Mouse (Mus musculus) G1E (cell line): Measurements from ENCODE around the gene Gm28269. TPM values are rescaled to one million over a fixed set of nuclear protein-coding genes. Genes with fewer than 3 reads are reported as not detected.

ENCODE experiments used
- ATAC-seq: 2 replicates; pipeline ENCODE4 v1.8.0; 2016; ENCODE audit warnings: mild to moderate bottlenecking; ENCODE audit not compliant: insufficient number of reproducible peaks, poor library complexity, low FRiP score, severe bottlenecking; ENCODE audit errors: extremely low read depth
- DNase-seq: peaks from one replicate; pipeline ENCODE4 v3.0.0; 2012; ENCODE audit warnings: low spot score
- H3K27me3 ChIP-seq: 2 replicates; pipeline ENCODE4 v1.6.1; 2012; ENCODE audit warnings: mild to moderate bottlenecking, low read length, inconsistent platforms; ENCODE audit not compliant: insufficient read depth
- H3K36me3 ChIP-seq: replicated peaks from 2 replicates; pipeline ENCODE3; 2012; ENCODE audit warnings: mild to moderate bottlenecking, inconsistent platforms
- H3K4me1 ChIP-seq: 2 replicates; pipeline ENCODE4 v1.6.1; 2012; ENCODE audit warnings: low read depth, low read length, inconsistent platforms, mixed read lengths; ENCODE audit not compliant: insufficient read depth
- H3K4me3 ChIP-seq: 2 replicates; pipeline ENCODE4 v1.5.1; 2012; ENCODE audit warnings: low read depth, mild to moderate bottlenecking, inconsistent platforms, low read length, moderate library complexity, mixed read lengths
- H3K9me3 ChIP-seq: replicated peaks from 2 replicates; pipeline ENCODE4 v1.6.1; 2012; ENCODE audit warnings: inconsistent platforms
- CTCF ChIP-seq: IDR thresholded peaks from 2 replicates; pipeline ENCODE4 v1.5.1; 2012; ENCODE audit warnings: low read depth, low read length, inconsistent platforms, mixed read lengths
- GATA1 ChIP-seq: IDR thresholded peaks from 2 replicates; pipeline ENCODE4 v1.6.1; 2012; ENCODE audit warnings: borderline replicate concordance, low read length, inconsistent platforms, mixed read lengths
- GATA2 ChIP-seq: IDR thresholded peaks from 2 replicates; pipeline ENCODE4 v1.6.1; 2012; ENCODE audit warnings: low read depth, low read length, inconsistent platforms, borderline replicate concordance
- POLR2AphosphoS5 ChIP-seq: IDR thresholded peaks from 2 replicates; pipeline ENCODE4 v1.6.1; 2012; ENCODE audit warnings: low read depth, low read length, inconsistent platforms; ENCODE audit not compliant: insufficient replicate concordance
- TAL1 ChIP-seq: conservative IDR thresholded peaks from 2 replicates; pipeline ENCODE4 v1.6.1; 2012; ENCODE audit warnings: low read depth, low read length, inconsistent platforms, mixed read lengths
- polyA plus RNA-seq: library from polyadenylated mRNA; stranded (reverse); fragments of >175 nt; gene quantifications from 2 replicates; pipeline ENCODE4 v1.2.3, GENCODE M21; 2012
- total RNA-seq, 2 experiments: library from RNA; stranded (forward) in 1 of 2; stranded (reverse) in 1 of 2; fragments of 200-1000 nt in 1 of 2; fragments of >200 nt in 1 of 2; fragmentation: Nextera tagmentation in 1 of 2; gene quantifications; 2 replicates each; pipeline ENCODE4 v1.2.3; 2014 to 2017

Gene Gm28269
- total RNA-seq (2014; fragmentation: Nextera tagmentation) (not detected in 2 replicates), total RNA-seq (2017) (not detected in 2 replicates), polyA plus RNA-seq (not detected in 2 replicates)

DNA sequence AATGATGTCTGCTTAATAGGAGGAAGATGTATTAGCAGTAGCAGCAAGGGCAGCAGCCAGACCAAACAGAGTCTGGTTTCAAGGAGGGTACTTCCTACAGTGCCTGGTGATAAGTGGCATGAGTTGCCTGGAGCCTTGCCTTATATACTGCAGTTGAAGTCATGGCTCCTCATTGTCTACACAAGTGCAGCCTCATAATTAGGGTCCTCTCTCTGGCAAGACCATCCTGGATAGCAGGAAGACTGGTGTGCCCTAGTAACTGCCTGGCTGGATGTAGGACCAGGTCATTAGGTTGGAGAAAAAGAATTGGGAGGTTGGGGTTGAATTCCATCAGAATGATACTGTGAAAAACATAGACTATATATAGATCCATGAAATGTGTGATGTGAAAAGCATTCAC is at the start of gene Gm28269:
Gm28269 (minus strand) TSS at position 101 of the 400 bp plus-strand sequence.
- Histone ChIP-seq H3K4me1 (no peaks in the 10 kb centered on the region), H3K4me3 (no peak within 1 kb of the TSS), H3K27me3 (no peaks in the 10 kb centered on the region), H3K36me3 (no peaks in the 10 kb centered on the region), H3K9me3 (no peaks in the 10 kb centered on the region)
- DNase-seq (no peak), ATAC-seq (no peak)
- TF ChIP-seq TAL1 (no peak), POLR2AphosphoS5 (no peak), GATA2 (no peak), CTCF (no peak), GATA1 (no peak)

DNA sequence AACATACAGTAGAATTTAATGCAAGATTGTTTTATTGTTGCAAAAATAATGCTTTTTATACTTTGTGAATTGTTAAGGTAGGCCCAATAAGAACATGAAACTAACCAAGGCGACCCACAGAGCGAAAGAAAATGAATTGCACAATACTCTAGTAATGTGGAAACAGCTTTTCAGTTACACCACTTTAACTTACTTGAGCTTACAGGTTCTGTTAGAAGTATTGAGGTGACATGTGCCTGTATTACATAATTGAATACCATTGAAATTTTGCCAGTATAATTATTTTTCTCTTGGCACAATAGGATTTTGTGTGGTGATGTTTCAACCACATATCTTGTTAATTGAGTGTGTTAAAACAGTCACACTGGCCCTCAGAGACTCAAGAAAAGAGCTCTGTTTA is 28.0 kb downstream of the Gm28269 start:
- Histone ChIP-seq H3K4me3 (no peak overlapping the region), H3K4me1 (no peaks in the 10 kb centered on the region), H3K9me3 (no peaks in the 10 kb centered on the region), H3K36me3 (no peaks in the 10 kb centered on the region), H3K27me3 (no peaks in the 10 kb centered on the region)
- no peak for TF ChIP-seq CTCF
- TF ChIP-seq POLR2AphosphoS5: no peak
- DNase-seq: no peak
- ATAC-seq: no peak

DNA sequence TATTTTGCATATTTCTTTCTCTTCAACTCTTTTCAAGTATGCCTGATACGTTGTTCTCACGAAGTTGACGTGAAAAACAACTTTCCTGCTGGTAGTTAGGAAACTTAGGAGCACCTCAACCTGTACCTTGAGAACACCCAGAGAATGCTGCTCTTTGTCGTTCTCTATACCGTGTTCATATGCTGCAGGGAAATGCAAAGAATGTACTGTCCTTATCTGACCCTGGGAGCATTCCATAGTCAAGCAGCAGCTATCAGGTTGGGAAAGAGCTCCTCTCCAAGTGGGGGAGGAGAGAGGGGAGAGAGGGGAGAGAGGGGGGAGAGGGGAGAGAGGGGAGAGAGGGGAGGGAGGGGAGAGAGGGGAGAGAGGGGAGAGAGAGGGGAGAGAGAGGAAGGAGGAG is 29.6 kb downstream of the Gm28269 start:
- H3K4me1 ChIP-seq: no peaks in the 10 kb centered on the region
- H3K9me3 ChIP-seq: no peaks in the 10 kb centered on the region
- no peak overlapping the region for H3K4me3 ChIP-seq
- TF ChIP-seq TAL1: no peak
- no peak for TF ChIP-seq CTCF
- no peak for TF ChIP-seq GATA1
- TF ChIP-seq POLR2AphosphoS5: no peak
- TF ChIP-seq GATA2: no peak
- DNase-seq: no peak
- H3K36me3 ChIP-seq: no peaks in the 10 kb centered on the region
- no peak for ATAC-seq
- H3K27me3 ChIP-seq: no peaks in the 10 kb centered on the region

DNA sequence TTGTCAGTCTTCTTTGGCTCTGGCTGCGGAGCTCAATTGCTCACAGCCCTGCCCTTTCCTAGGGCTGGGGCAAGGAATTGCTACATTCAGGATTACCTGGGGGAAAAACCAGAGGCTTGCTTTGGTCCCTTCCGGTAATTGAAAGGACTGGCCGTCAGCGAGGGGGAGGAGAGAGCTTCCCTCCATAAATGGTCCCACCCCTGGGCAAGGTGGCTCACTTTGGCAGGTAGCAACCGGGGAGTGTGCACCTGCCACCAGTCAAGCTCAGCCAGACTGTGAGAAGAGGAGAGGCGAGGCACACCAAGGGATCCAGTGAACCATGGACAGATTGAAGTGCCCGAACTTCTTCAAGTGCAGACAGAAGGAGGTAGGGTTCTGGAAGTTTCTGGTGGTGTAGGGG is 30.1 kb downstream of the Gm28269 start, which contains the start of gene Slc6a14:
Slc6a14 (plus strand) TSS at position 68 of the 400 bp plus-strand sequence.
- Histone ChIP-seq H3K4me1 (no peaks in the 10 kb centered on the region), H3K36me3 (no peaks in the 10 kb centered on the region), H3K4me3 (no peak within 1 kb of the TSS), H3K9me3 (no peaks in the 10 kb centered on the region), H3K27me3 (no peaks in the 10 kb centered on the region)
- no peak for ATAC-seq
- DNase-seq: no peak
- TF ChIP-seq POLR2AphosphoS5 (no peak), TAL1 (no peak), GATA1 (no peak), GATA2 (no peak), CTCF (no peak)

DNA sequence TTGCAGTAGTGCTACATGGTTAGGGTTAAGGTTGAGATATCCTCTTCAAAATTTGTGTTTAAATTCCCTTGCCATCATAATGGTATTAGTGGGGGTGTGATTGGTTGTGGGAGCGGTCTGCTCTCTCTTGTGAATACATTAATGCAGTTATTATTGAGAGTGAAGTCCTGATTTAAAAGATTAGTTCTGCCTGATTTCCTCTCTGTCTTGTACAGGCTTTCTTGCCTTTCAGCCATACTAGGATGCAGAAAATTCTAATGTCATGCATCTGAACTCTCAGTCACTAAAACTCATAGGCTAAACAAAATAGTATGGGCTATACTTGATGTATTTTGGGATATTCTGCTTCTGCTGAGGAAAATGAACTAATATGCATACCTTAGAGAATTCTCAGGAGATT is 40.4 kb downstream of the Gm28269 start:
- H3K4me3 ChIP-seq: no peak overlapping the region
- no peaks in the 10 kb centered on the region for H3K27me3 ChIP-seq
- TF ChIP-seq POLR2AphosphoS5 (no peak), CTCF (no peak), GATA2 (no peak), TAL1 (no peak), GATA1 (no peak)
- H3K9me3 ChIP-seq: no peaks in the 10 kb centered on the region
- DNase-seq: no peak
- ATAC-seq: no peak
- H3K36me3 ChIP-seq: no peaks in the 10 kb centered on the region
- no peaks in the 10 kb centered on the region for H3K4me1 ChIP-seq

DNA sequence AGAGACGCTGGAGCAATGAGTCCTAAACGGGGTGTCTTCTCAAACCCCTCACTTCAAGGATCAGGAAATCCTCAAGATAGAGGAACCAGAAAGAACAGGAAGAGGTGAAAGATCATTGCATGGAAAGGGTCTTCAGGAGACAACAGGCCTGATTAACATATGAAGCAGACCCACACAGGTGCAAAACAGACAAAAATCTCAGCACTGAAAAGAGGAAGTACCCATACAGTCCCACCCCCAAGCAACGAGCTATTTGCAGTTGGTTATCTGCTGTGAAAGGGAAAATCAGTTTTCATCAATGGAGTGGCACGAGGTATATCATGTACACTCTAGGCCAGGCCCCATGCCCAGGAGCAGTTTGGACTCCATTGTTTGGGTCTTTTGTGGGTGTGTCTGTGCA is 43.3 kb downstream of the Gm28269 start:
- no peaks in the 10 kb centered on the region for H3K4me1 ChIP-seq
- TF ChIP-seq GATA1: no peak
- TF ChIP-seq CTCF: no peak
- no peak for TF ChIP-seq POLR2AphosphoS5
- no peak for TF ChIP-seq GATA2
- TF ChIP-seq TAL1: no peak
- no peaks in the 10 kb centered on the region for H3K36me3 ChIP-seq
- no peaks in the 10 kb centered on the region for H3K9me3 ChIP-seq
- no peak overlapping the region for H3K4me3 ChIP-seq
- DNase-seq (no peak), ATAC-seq (no peak)
- H3K27me3 ChIP-seq: no peaks in the 10 kb centered on the region

DNA sequence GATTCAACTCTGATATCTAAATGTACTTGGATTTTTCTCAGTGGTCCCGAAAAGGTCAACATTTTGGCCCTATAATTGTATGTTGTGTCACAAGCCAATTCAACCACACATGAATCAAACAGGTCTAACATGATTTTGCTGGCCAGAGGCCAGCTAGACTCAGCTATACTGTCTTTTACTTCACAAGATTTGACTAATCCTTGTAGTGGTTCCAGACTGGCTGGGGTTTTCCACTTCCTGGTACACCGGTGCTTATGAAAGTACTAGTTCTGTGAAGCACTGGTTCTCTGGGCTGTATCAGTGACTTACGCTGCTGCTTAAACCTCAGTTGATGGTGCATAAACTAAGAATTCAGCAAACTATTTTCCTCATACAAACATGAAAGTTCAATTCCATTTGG is 49.2 kb downstream of the Gm28269 start:
- DNase-seq (no peak), ATAC-seq (no peak)
- no peaks in the 10 kb centered on the region for H3K27me3 ChIP-seq

More for the DNA sequence above, 49.2 kb downstream of the Gm28269 start:
- no peak for TF ChIP-seq GATA2
- TF ChIP-seq TAL1: no peak
- no peak for TF ChIP-seq POLR2AphosphoS5
- TF ChIP-seq GATA1: no peak
- TF ChIP-seq CTCF: no peak
- Histone ChIP-seq H3K9me3 (no peaks in the 10 kb centered on the region), H3K4me1 (no peaks in the 10 kb centered on the region), H3K4me3 (no peak overlapping the region), H3K36me3 (no peaks in the 10 kb centered on the region)
